Mouse (Mus musculus): ENCODE measurements at regions not wholly inside any gene's neighbourhood (a gene's known extent, or its start where the extent isn't known, plus 50 kb on each side); places are given as distances from the start of the nearest gene placed in this dataset.

- TF ChIP-seq POLR2A (IDR thresholded peaks at IDR 0.05; ENCODE audit: low read depth, low read length), result no peak
- no peak for TF ChIP-seq CTCF (IDR thresholded peaks at IDR 0.05; ENCODE audit: extremely low read depth, insufficient read length, insufficient replicate concordance, low read depth, low read length)
Observed at GRCm38 (mm10) chr19:25863312-25863711, 191.1 kb downstream of the Dmrt2 start.
